Mouse (Mus musculus): ENCODE measurements around the gene Cdh4. TPM values are rescaled to one million over a fixed set of nuclear protein-coding genes. Genes with fewer than 3 reads are reported as not detected.

Cdh4 gene
- polyA plus RNA-seq, 1 experiment from 2014 or later, result 0.28 TPM

- Histone ChIP-seq H3K4me3 (replicated peaks) (no peak overlapping the region), H3K36me3 (no peaks in the 10 kb centered on the region), H3K4me1 (replicated peaks) (no peaks in the 10 kb centered on the region), H3K4me2 (no peak overlapping the region), H3K9me3 (replicated peaks) (no peaks in the 10 kb centered on the region), H3K9ac (no peak overlapping the region), H3K27me3 (no peaks in the 10 kb centered on the region), H3K27ac (no peak overlapping the region)
- DNase-seq (no peak), ATAC-seq (ENCODE audit: low read depth) (no peak)
- WGBS (ENCODE audit: insufficient replicate concordance), result 51% methylated on average over 5 of the region's 5 CpGs
Observed at GRCm38 (mm10) chr2:179872724-179873123, 430.5 kb downstream of the Cdh4 start.

GRCm38 (mm10) chr2:179873315-179873714 is 431.1 kb downstream of the Cdh4 start:
- Histone ChIP-seq H3K4me2 (no peak overlapping the region), H3K36me3 (no peaks in the 10 kb centered on the region), H3K27me3 (no peaks in the 10 kb centered on the region), H3K4me1 (replicated peaks) (no peaks in the 10 kb centered on the region), H3K9ac (no peak overlapping the region), H3K4me3 (replicated peaks) (no peak overlapping the region), H3K27ac (no peak overlapping the region), H3K9me3 (replicated peaks) (no peaks in the 10 kb centered on the region)
- 33% methylated on average over 5 of the region's 5 CpGs for WGBS (ENCODE audit: insufficient replicate concordance)
- no peak for DNase-seq
- no peak for ATAC-seq (ENCODE audit: low read depth)

GRCm38 (mm10) chr2:179875147-179875546 is 432.9 kb downstream of the Cdh4 start:
- Histone ChIP-seq H3K27ac (no peak overlapping the region), H3K4me3 (replicated peaks) (no peak overlapping the region), H3K36me3 (no peaks in the 10 kb centered on the region), H3K27me3 (no peaks in the 10 kb centered on the region), H3K4me1 (replicated peaks) (no peaks in the 10 kb centered on the region), H3K9ac (no peak overlapping the region), H3K4me2 (no peak overlapping the region), H3K9me3 (replicated peaks) (no peaks in the 10 kb centered on the region)
- DNase-seq, result peak; percentile 8
- ATAC-seq (ENCODE audit: low read depth), result 0 out of 2 replicates have a peak, but pooled peaks have one; percentile 9
- 8% methylated on average over 3 of the region's 3 CpGs for WGBS (ENCODE audit: insufficient replicate concordance)

GRCm38 (mm10) chr2:179877551-179878215 is 435.5 kb downstream of the Cdh4 start:
- no peak overlapping the region for H3K9ac ChIP-seq
- H3K27ac ChIP-seq, result no peak overlapping the region
- no peak overlapping the region for H3K4me3 ChIP-seq (replicated peaks)
- H3K9me3 ChIP-seq (replicated peaks), result no peaks in the 10 kb centered on the region
- no peaks in the 10 kb centered on the region for H3K36me3 ChIP-seq
- ATAC-seq (ENCODE audit: low read depth) (no peak), DNase-seq (no peak)
- no peaks in the 10 kb centered on the region for H3K27me3 ChIP-seq
- no peak overlapping the region for H3K4me2 ChIP-seq
- H3K4me1 ChIP-seq (replicated peaks), result no peaks in the 10 kb centered on the region
- WGBS (ENCODE audit: insufficient replicate concordance), result 52% methylated on average over 9 of the region's 9 CpGs

- H3K4me2 ChIP-seq, result no peak overlapping the region
- H3K4me3 ChIP-seq (replicated peaks), result no peak overlapping the region
- ATAC-seq (ENCODE audit: low read depth) (no peak), DNase-seq (no peak)
- no peaks in the 10 kb centered on the region for H3K9me3 ChIP-seq (replicated peaks)
- H3K27ac ChIP-seq, result no peak overlapping the region
- no peak overlapping the region for H3K9ac ChIP-seq
- H3K4me1 ChIP-seq (replicated peaks), result no peaks in the 10 kb centered on the region
- H3K36me3 ChIP-seq, result no peaks in the 10 kb centered on the region
- no peaks in the 10 kb centered on the region for H3K27me3 ChIP-seq
- 31% methylated on average over 7 of the region's 7 CpGs for WGBS (ENCODE audit: insufficient replicate concordance)
Observed at GRCm38 (mm10) chr2:179884561-179884960, 442.3 kb downstream of the Cdh4 start.

GRCm38 (mm10) chr2:179891048-179891447 is 448.8 kb downstream of the Cdh4 start:
- Histone ChIP-seq H3K9ac (no peak overlapping the region), H3K4me1 (replicated peaks) (no peaks in the 10 kb centered on the region), H3K27ac (no peak overlapping the region), H3K27me3 (no peaks in the 10 kb centered on the region), H3K4me2 (no peak overlapping the region), H3K36me3 (no peaks in the 10 kb centered on the region), H3K9me3 (replicated peaks) (no peaks in the 10 kb centered on the region), H3K4me3 (replicated peaks) (no peak overlapping the region)
- no peak for ATAC-seq (ENCODE audit: low read depth)
- DNase-seq, result no peak
- 50% methylated on average over 3 of the region's 3 CpGs for WGBS (ENCODE audit: insufficient replicate concordance)

- Histone ChIP-seq H3K4me2 (no peak overlapping the region), H3K9me3 (replicated peaks) (no peaks in the 10 kb centered on the region), H3K4me3 (replicated peaks) (no peak overlapping the region), H3K27ac (no peak overlapping the region), H3K9ac (no peak overlapping the region), H3K4me1 (replicated peaks) (no peaks in the 10 kb centered on the region), H3K36me3 (no peaks in the 10 kb centered on the region), H3K27me3 (no peaks in the 10 kb centered on the region)
- 64% methylated on average over 2 of the region's 2 CpGs for WGBS (ENCODE audit: insufficient replicate concordance)
- ATAC-seq (ENCODE audit: low read depth) (no peak), DNase-seq (no peak)
Observed at GRCm38 (mm10) chr2:179896949-179897348, 454.7 kb downstream of the Cdh4 start.

GRCm38 (mm10) chr2:179912911-179913310 is 470.7 kb downstream of the Cdh4 start:
- 80% methylated on average over 12 of the region's 12 CpGs for WGBS (ENCODE audit: insufficient replicate concordance)
- Histone ChIP-seq H3K36me3 (peaks cover 58% of the 10 kb centered on the region), H3K4me3 (replicated peaks) (no peak overlapping the region)

GRCm38 (mm10) chr2:179913349-179913748 is 471.1 kb downstream of the Cdh4 start:
- Histone ChIP-seq H3K27ac (no peak overlapping the region), H3K9me3 (replicated peaks) (no peaks in the 10 kb centered on the region), H3K36me3 (peaks cover 62% of the 10 kb centered on the region), H3K4me2 (no peak overlapping the region), H3K4me3 (replicated peaks) (no peak overlapping the region), H3K4me1 (replicated peaks) (no peaks in the 10 kb centered on the region), H3K27me3 (no peaks in the 10 kb centered on the region), H3K9ac (no peak overlapping the region)
- 91% methylated on average over 15 of the region's 15 CpGs for WGBS (ENCODE audit: insufficient replicate concordance)
- ATAC-seq (ENCODE audit: low read depth) (no peak), DNase-seq (no peak)

More at GRCm38 (mm10) chr2:179912911-179913310, 470.7 kb downstream of the Cdh4 start:
- ATAC-seq (ENCODE audit: low read depth) (no peak), DNase-seq (no peak)
- Histone ChIP-seq H3K4me1 (replicated peaks) (no peaks in the 10 kb centered on the region), H3K9me3 (replicated peaks) (no peaks in the 10 kb centered on the region), H3K9ac (no peak overlapping the region), H3K27me3 (no peaks in the 10 kb centered on the region), H3K4me2 (no peak overlapping the region), H3K27ac (no peak overlapping the region)

GRCm38 (mm10) chr2:179914246-179914645 is 472.0 kb downstream of the Cdh4 start:
- Histone ChIP-seq H3K27ac (no peak overlapping the region), H3K9ac (no peak overlapping the region), H3K27me3 (no peaks in the 10 kb centered on the region), H3K4me1 (replicated peaks) (no peaks in the 10 kb centered on the region), H3K36me3 (peaks cover 71% of the 10 kb centered on the region), H3K9me3 (replicated peaks) (no peaks in the 10 kb centered on the region), H3K4me2 (no peak overlapping the region), H3K4me3 (replicated peaks) (no peak overlapping the region)
- 72% methylated on average over 2 of the region's 2 CpGs for WGBS (ENCODE audit: insufficient replicate concordance)
- DNase-seq (no peak), ATAC-seq (ENCODE audit: low read depth) (no peak)

- Histone ChIP-seq H3K9ac (no peak overlapping the region), H3K4me2 (no peak overlapping the region), H3K27ac (no peak overlapping the region), H3K27me3 (no peaks in the 10 kb centered on the region), H3K4me3 (replicated peaks) (no peak overlapping the region), H3K9me3 (replicated peaks) (no peaks in the 10 kb centered on the region), H3K36me3 (peaks cover 91% of the 10 kb centered on the region), H3K4me1 (replicated peaks) (no peaks in the 10 kb centered on the region)
- 52% methylated on average over 5 of the region's 5 CpGs for WGBS (ENCODE audit: insufficient replicate concordance)
- peak; percentile 59 for ATAC-seq (ENCODE audit: low read depth)
- peak; percentile 18 for DNase-seq
Observed at GRCm38 (mm10) chr2:179916877-179917673, 474.8 kb downstream of the Cdh4 start.

Measured in liver, embryonic 13.5 days (tissue).